Mouse (Mus musculus) B cell, adult 62 days (primary cell): ENCODE results near the gene N4bp2l2. TPM values are rescaled to one million over a fixed set of nuclear protein-coding genes. Genes with fewer than 3 reads are reported as not detected.

ENCODE experiments used
- total RNA-seq: library from RNA; stranded (reverse); gene quantifications from 4 replicates; pipeline ENCODE4 v1.2.4, GENCODE M21; 2023

N4bp2l2 gene
- total RNA-seq, result 143 to 180 TPM (median 156 TPM) in 4 replicates

DNA sequence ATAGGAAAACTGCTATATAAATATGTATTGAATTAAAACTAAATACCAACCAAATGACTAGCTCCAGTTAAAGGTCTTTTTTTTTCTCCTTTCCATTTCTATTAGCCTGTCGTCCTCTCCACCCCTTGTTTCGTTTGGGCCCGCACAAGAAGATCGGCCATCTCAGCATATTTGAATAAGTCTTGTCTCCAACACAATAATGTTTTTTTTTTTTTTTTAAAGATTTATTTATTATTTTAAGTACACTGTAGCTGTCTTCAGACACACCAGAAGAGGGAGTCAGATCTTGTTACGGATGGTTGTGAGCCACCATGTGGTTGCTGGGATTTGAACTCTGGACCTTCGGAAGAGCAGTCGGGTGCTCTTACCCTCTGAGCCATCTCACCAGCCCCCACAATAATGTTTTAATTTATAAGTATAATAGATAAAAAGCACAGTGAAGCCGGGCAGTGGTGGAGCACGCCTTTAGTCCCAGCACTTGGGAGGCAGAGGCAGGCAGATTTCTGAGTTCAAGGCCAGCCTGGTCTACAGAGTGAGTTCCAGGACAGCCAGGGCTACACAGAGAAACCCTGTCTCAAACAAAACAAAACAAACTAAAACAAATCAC lies at the start of gene N4bp2l2:
TSS of gene N4bp2l2 (minus strand) at position 51 of the 607 bp plus-strand sequence.

DNA sequence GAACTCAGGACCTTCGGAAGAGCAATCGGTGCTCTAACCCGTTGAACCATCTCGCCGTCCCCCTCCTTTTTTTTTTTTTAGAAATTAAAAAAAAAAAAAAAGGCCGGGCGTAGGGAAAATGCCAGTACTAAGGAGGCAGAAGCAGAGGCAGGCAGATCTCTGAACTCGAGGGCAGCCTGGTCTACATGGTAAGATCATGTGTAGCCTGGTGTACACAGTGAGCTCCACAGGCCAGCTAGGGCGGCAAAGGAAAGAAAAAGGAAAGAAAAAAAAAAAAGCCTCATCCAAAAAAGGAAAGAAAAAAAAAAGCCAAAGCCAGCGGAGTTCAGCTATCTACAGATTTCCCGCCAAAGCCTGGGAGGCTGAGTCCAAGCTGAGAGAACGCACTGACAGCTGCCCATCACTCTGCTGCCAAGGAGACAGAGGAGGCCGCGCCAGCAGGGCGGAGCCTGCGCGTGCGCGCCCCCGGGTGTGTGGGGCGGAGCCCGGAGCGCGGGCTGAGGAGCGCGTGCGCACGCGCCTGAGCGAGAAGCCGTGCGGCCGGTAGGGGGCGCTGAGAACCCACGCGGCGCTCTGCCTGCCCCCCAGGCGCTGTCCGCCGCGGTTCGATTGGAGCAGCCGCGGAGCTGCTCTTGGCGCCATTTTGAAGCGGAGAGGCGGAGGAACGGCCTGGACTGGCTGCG lies 7.3 kb upstream of the N4bp2l2 start, which contains the start of gene Pds5b:
TSS of gene Pds5b (plus strand) at position 587 of the 683 bp plus-strand sequence.

DNA sequence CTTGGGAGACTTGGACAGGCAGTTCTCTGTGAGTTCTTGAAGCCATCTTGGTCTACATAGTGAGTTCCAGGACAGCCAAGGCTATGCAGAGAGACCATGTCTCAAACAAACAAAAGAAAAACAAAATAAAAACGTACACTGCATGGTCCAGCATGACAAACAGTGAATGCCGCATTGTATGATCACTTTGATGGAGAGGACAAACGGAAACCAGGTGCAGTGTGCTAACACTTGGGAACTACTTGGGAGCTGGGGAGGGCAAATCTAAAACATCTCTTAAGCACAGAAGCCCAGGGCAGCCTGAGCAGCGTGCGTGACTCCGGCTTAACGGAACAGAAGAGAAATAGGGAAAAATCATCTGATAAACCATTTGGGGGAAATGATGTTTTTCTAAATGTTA lies 68.9 kb downstream of the N4bp2l2 start, which contains the start of gene N4bp2l1:
TSS of gene N4bp2l1 (minus strand) at position 101 of the 400 bp plus-strand sequence.

Other genes starting within 250 kb of the N4bp2l2 start
- gene Zar1l, start 148.0 kb downstream of the N4bp2l2 start, total RNA-seq, result not detected in 4 replicates
- 9.1 to 12.0 TPM (median 11.0 TPM) in 4 replicates for gene Brca2, start 143.6 kb downstream of the N4bp2l2 start, total RNA-seq
- gene N4bp2l1, start 69.0 kb downstream of the N4bp2l2 start, total RNA-seq, result 127 to 137 TPM (median 132 TPM) in 4 replicates
- 50.1 to 58.8 TPM (median 56.7 TPM) in 4 replicates for gene Pds5b, start 7.6 kb upstream of the N4bp2l2 start, total RNA-seq